Mouse (Mus musculus): ENCODE measurements around the gene Crygs. TPM values are rescaled to one million over a fixed set of nuclear protein-coding genes. Genes with fewer than 3 reads are reported as not detected.

The Crygs gene
- not detected in 2 replicates for polyA plus RNA-seq (2015; fragmentation: Nextera tagmentation; extraction: Ambion mirVana)

GRCm38 (mm10) chr16:22811477-22811876 is at the start of gene Crygs:
Gene Crygs, minus strand, starts transcription at chr16:22811577.
- H3K27ac ChIP-seq: no peak within 1 kb of the TSS
- H3K4me1 ChIP-seq (replicated peaks): peaks cover 3% of the 10 kb centered on the region; the same call in 1 of the 2 replicates
- no peak within 1 kb of the TSS for H3K9ac ChIP-seq
- H3K36me3 ChIP-seq: peaks cover 15% of the 10 kb centered on the region
- H3K9me3 ChIP-seq: no peaks in the 10 kb centered on the region
- no peak for ATAC-seq (ENCODE audit: low FRiP score)
- H3K4me3 ChIP-seq: no peak within 1 kb of the TSS
- WGBS: 73% methylated on average over 2 of the region's 2 CpGs
- peaks cover 27% of the 10 kb centered on the region for H3K27me3 ChIP-seq
- no peak within 1 kb of the TSS for H3K4me2 ChIP-seq

DNA sequence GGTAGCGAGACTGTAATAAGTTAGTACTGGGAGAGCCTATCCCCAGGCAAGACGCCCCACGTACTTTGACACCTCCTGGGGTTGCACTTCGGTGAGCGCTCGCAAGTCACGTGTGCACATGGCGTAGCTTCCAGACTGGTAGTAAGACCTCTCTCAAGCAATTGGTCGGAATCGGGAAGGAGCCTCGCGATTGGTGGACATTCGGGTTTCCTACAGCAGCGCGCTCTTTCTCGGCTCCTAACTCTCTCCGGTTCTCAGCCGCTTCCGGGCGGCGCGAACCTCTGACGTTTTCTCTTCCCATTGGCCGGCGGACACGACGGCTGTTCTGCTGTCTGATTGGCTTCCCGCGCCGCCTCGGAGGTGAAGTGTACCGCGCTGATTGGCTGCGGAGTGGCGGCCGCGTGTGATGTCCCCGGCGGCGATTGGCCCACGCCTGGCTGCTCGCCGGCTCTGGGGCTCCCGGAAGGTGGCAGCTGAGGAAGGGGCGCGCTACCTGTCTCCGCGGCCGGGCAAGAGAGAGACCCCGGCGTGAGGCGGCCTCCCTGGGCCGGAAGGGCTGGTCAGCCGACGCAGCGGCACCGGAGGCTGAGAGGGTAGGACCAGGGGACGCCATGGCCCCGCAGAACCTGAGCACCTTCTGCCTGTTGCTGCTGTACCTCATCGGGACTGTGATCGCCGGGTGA is 46.2 kb upstream of the Crygs start, which contains the start of the genes Tbccd1 and Dnajb11:
Tbccd1 (minus strand) TSS at position 239 of the 683 bp plus-strand sequence.
Dnajb11 (plus strand) TSS at position 415 of the 683 bp plus-strand sequence.
- peak; percentile 100 for ATAC-seq (ENCODE audit: low FRiP score)
- under 1% methylated on average over 62 of the region's 62 CpGs for WGBS
- peaks cover 21% of the 10 kb centered on the region for H3K4me1 ChIP-seq (replicated peaks)
- peak within 1 kb of the TSS; percentile 81 for H3K27ac ChIP-seq
- H3K27me3 ChIP-seq: no peaks in the 10 kb centered on the region
- H3K4me3 ChIP-seq: peak within 1 kb of the TSS; percentile 98
- peak within 1 kb of the TSS; percentile 96 for H3K9ac ChIP-seq
- H3K4me2 ChIP-seq: peak within 1 kb of the TSS; percentile 86
- peaks cover 2% of the 10 kb centered on the region for H3K36me3 ChIP-seq
- H3K9me3 ChIP-seq: no peaks in the 10 kb centered on the region

DNA sequence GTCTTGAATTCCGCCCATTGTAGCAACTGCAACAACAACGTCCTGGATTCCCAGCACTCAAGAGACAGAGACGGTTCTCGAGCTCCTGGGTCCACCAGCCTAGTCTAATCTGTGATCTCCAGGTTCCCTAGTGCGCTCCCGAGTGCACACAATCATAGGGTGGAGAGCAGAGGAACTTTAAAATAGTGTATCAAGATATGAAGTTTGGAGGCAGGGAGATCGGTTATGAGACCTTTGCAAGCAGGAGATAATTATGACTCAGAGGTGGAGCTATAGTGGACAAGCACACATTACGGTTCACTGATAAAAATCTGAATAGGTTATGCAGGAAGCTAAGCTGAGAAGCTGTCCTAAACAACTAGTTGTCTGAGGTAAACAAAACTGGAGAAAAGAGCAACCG is 45.4 kb upstream of the Crygs start:
- ATAC-seq (ENCODE audit: low FRiP score): no peak
- H3K4me3 ChIP-seq: peak overlapping the region; percentile 98
- H3K4me1 ChIP-seq (replicated peaks): peaks cover 21% of the 10 kb centered on the region
- WGBS: 16% methylated on average over 9 of the region's 9 CpGs
- peak overlapping the region; percentile 70 for H3K27ac ChIP-seq
- no peaks in the 10 kb centered on the region for H3K9me3 ChIP-seq
- H3K36me3 ChIP-seq: no peaks in the 10 kb centered on the region
- peak overlapping the region; percentile 69 for H3K9ac ChIP-seq
- peak overlapping the region; percentile 86 for H3K4me2 ChIP-seq
- no peaks in the 10 kb centered on the region for H3K27me3 ChIP-seq

DNA sequence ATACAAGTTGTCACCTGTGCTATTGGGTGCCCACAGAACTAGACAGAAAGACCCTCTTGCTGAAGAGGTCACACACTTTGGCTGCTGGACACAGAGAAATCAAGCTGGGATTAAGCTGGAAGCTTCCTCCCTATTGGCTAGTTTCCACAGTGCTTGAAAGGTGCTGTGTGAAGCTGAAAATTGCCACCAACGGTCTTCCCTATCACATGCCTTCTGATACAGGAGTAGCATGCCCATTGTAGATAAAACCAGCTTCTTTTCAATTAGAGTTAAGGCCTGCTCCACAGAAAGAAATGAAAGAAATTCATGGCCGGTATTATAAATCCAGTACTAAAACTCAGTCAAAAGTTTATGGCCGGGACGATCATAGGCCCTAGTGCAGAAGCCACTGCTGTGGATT is 41.3 kb upstream of the Crygs start:
- no peaks in the 10 kb centered on the region for H3K36me3 ChIP-seq
- WGBS: 98% methylated on average over 4 of the region's 4 CpGs
- H3K27me3 ChIP-seq: no peaks in the 10 kb centered on the region
- no peaks in the 10 kb centered on the region for H3K9me3 ChIP-seq
- H3K9ac ChIP-seq: no peak overlapping the region
- H3K4me2 ChIP-seq: no peak overlapping the region
- H3K27ac ChIP-seq: no peak overlapping the region
- no peak for ATAC-seq (ENCODE audit: low FRiP score)
- peaks cover 6% of the 10 kb centered on the region for H3K4me1 ChIP-seq (replicated peaks)
- H3K4me3 ChIP-seq: no peak overlapping the region

- WGBS: 95% methylated on average over 1 of the region's 1 CpGs
- Histone ChIP-seq H3K9me3 (no peaks in the 10 kb centered on the region), H3K4me1 (replicated peaks) (peaks cover 15% of the 10 kb centered on the region), H3K4me3 (no peak overlapping the region), H3K4me2 (no peak overlapping the region), H3K36me3 (no peaks in the 10 kb centered on the region), H3K27me3 (no peaks in the 10 kb centered on the region), H3K9ac (no peak overlapping the region), H3K27ac (no peak overlapping the region)
- no peak for ATAC-seq (ENCODE audit: low FRiP score)
These were observed 37.0 kb upstream of the Crygs start for GRCm38 (mm10) chr16:22848331-22848730.

GRCm38 (mm10) chr16:22847686-22848085 is 36.3 kb upstream of the Crygs start:
- no peak overlapping the region for H3K4me2 ChIP-seq
- no peaks in the 10 kb centered on the region for H3K9me3 ChIP-seq
- no peaks in the 10 kb centered on the region for H3K36me3 ChIP-seq
- WGBS: 79% methylated on average over 1 of the region's 1 CpGs
- H3K9ac ChIP-seq: no peak overlapping the region
- no peak overlapping the region for H3K4me3 ChIP-seq
- no peaks in the 10 kb centered on the region for H3K27me3 ChIP-seq
- no peak for ATAC-seq (ENCODE audit: low FRiP score)
- no peak overlapping the region for H3K27ac ChIP-seq
- H3K4me1 ChIP-seq (replicated peaks): peaks cover 15% of the 10 kb centered on the region

- WGBS: 92% methylated on average over 4 of the region's 4 CpGs
- ATAC-seq (ENCODE audit: low FRiP score): no peak
- peaks cover 15% of the 10 kb centered on the region for H3K4me1 ChIP-seq (replicated peaks)
These were observed 34.1 kb upstream of the Crygs start for GRCm38 (mm10) chr16:22845481-22845880.

GRCm38 (mm10) chr16:22844834-22845233 is 33.5 kb upstream of the Crygs start:
- Histone ChIP-seq H3K36me3 (peaks cover 14% of the 10 kb centered on the region; the same call in 1 of the 2 replicates), H3K27me3 (no peaks in the 10 kb centered on the region), H3K4me2 (peak overlapping the region; percentile 71), H3K9ac (peak overlapping the region; percentile 87; the same call in 1 of the 2 replicates), H3K4me3 (peak overlapping the region; percentile 51), H3K9me3 (no peaks in the 10 kb centered on the region), H3K27ac (0 out of 2 replicates have a peak overlapping the region, but pooled peaks have one; percentile 61), H3K4me1 (replicated peaks) (peaks cover 15% of the 10 kb centered on the region)
- peak; percentile 44 for ATAC-seq (ENCODE audit: low FRiP score)
- 73% methylated on average over 5 of the region's 5 CpGs for WGBS

More at GRCm38 (mm10) chr16:22845481-22845880, 34.1 kb upstream of the Crygs start:
- no peak overlapping the region for H3K27ac ChIP-seq
- peaks cover 8% of the 10 kb centered on the region; the same call in 1 of the 2 replicates for H3K36me3 ChIP-seq
- H3K4me3 ChIP-seq: no peak overlapping the region
- no peak overlapping the region for H3K9ac ChIP-seq
- no peaks in the 10 kb centered on the region for H3K27me3 ChIP-seq
- no peaks in the 10 kb centered on the region for H3K9me3 ChIP-seq
- H3K4me2 ChIP-seq: no peak overlapping the region

GRCm38 (mm10) chr16:22844061-22844801 is 32.9 kb upstream of the Crygs start:
- no peaks in the 10 kb centered on the region for H3K9me3 ChIP-seq
- peak overlapping the region; percentile 51 for H3K4me3 ChIP-seq
- H3K36me3 ChIP-seq: peaks cover 18% of the 10 kb centered on the region; the same call in 1 of the 2 replicates
- WGBS: 8% methylated on average over 26 of the region's 26 CpGs
- H3K4me2 ChIP-seq: peak overlapping the region; percentile 71
- peaks cover 15% of the 10 kb centered on the region for H3K4me1 ChIP-seq (replicated peaks)
- peak overlapping the region; percentile 87 for H3K9ac ChIP-seq
- H3K27me3 ChIP-seq: no peaks in the 10 kb centered on the region
- H3K27ac ChIP-seq: peak overlapping the region; percentile 61; the same call in 1 of the 2 replicates
- ATAC-seq (ENCODE audit: low FRiP score): peak; percentile 97

DNA sequence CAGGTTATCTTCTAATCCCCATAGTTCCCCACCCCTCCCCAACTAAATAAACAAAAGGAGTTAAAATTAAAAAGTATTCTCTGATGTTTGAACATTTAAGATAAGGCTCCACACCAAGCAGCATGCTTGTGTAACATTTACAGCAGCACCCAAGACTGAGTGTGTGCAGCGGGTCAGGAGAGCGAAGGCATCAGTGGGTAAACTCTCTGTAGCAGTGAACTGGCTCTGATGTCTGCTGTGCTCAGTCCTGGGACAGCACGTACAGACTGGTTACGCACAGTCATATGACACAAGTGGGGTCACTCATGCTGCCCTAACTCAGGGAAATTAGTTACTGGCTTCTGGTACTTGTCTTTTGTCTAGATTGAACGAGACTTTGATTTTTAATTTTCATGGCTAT is 31.5 kb upstream of the Crygs start:
- H3K9me3 ChIP-seq: no peaks in the 10 kb centered on the region
- ATAC-seq (ENCODE audit: low FRiP score): no peak
- peaks cover 26% of the 10 kb centered on the region for H3K36me3 ChIP-seq
- H3K9ac ChIP-seq: no peak overlapping the region
- 91% methylated on average over 5 of the region's 5 CpGs for WGBS
- peaks cover 15% of the 10 kb centered on the region for H3K4me1 ChIP-seq (replicated peaks)
- no peaks in the 10 kb centered on the region for H3K27me3 ChIP-seq
- H3K4me3 ChIP-seq: no peak overlapping the region
- H3K4me2 ChIP-seq: no peak overlapping the region
- no peak overlapping the region for H3K27ac ChIP-seq

- peaks cover 40% of the 10 kb centered on the region for H3K36me3 ChIP-seq
- no peak overlapping the region for H3K4me3 ChIP-seq
- H3K27me3 ChIP-seq: no peaks in the 10 kb centered on the region
- H3K9ac ChIP-seq: no peak overlapping the region
- no peak for ATAC-seq (ENCODE audit: low FRiP score)
- no peak overlapping the region for H3K4me2 ChIP-seq
- H3K27ac ChIP-seq: no peak overlapping the region
- H3K9me3 ChIP-seq: no peaks in the 10 kb centered on the region
- 0 out of 2 replicates have a peak, but pooled peaks cover 6% of the 10 kb centered on the region for H3K4me1 ChIP-seq (replicated peaks)
- WGBS: 95% methylated on average over 3 of the region's 3 CpGs
These were observed 27.9 kb upstream of the Crygs start for GRCm38 (mm10) chr16:22839146-22839857.

Data from hindbrain, embryonic 13.5 days (tissue).